Mouse (Mus musculus): ENCODE data around the gene Trappc10.

- TF ChIP-seq POLR2A (IDR thresholded peaks at IDR 0.05; ENCODE audit: borderline replicate concordance, control insufficient read depth, low read depth, low read length) (no peak), CTCF (IDR thresholded peaks at IDR 0.05; ENCODE audit: control insufficient read depth, insufficient read depth, low read length) (no peak)
Measured at GRCm38 (mm10) chr10:78259230-78259629, 14.8 kb upstream of the Trappc10 start.

Data from bone marrow, adult 2 months (tissue).